Mouse (Mus musculus) neural tube, embryonic 12.5 days (tissue): ENCODE measurements around the gene Tbc1d17. TPM values are rescaled to one million over a fixed set of nuclear protein-coding genes. Genes with fewer than 3 reads are reported as not detected.

Source experiments
- ATAC-seq: fragments of 200-750 bp; cut with Nextera tagmentation; 2 replicates; pipeline ENCODE4 v1.8.0; 2017; ENCODE audit warnings: low read depth, mild to moderate bottlenecking, moderate TSS enrichment, moderate library complexity; ENCODE audit not compliant: low FRiP score
- H3K27ac ChIP-seq: fragments of 300-500 bp; sonication (generic); 2 replicates; pipeline ENCODE4 v1.5.1; 2016
- H3K27me3 ChIP-seq: fragments of 300-500 bp; sonication (generic); replicated peaks from 2 replicates; pipeline ENCODE4 v1.6.1; 2016; ENCODE audit warnings: mild to moderate bottlenecking
- H3K36me3 ChIP-seq: fragments of 300-500 bp; sonication (generic); 2 replicates; pipeline ENCODE4 v1.6.1; 2016; ENCODE audit warnings: mild to moderate bottlenecking
- H3K4me1 ChIP-seq: fragments of 300-500 bp; sonication (generic); 2 replicates; pipeline ENCODE4 v1.6.1; 2016
- H3K4me2 ChIP-seq: fragments of 300-500 bp; sonication (generic); replicated peaks from 2 replicates; pipeline ENCODE4 v1.6.1; 2016; ENCODE audit warnings: mild to moderate bottlenecking
- H3K4me3 ChIP-seq: fragments of 300-500 bp; sonication (generic); 2 replicates; pipeline ENCODE4 v1.5.1; 2016
- H3K9ac ChIP-seq: fragments of 300-500 bp; sonication (generic); 2 replicates; pipeline ENCODE4 v1.6.1; 2016; ENCODE audit warnings: mild to moderate bottlenecking
- H3K9me3 ChIP-seq: fragments of 300-500 bp; sonication (generic); 2 replicates; pipeline ENCODE4 v1.6.1; 2016; ENCODE audit warnings: mild to moderate bottlenecking
- WGBS: fragments of 180-500 bp; shearing (Covaris S2); methylation state at CpG from one replicate; pipeline ENCODE4 v1.1.7; 2016; 5-methylcytosine and 5-hydroxymethylcytosine counted together
- polyA plus RNA-seq: library from polyadenylated mRNA; unstranded; fragments of >200 nt; fragmentation: Nextera tagmentation; extraction: Ambion mirVana; gene quantifications from 2 replicates; pipeline ENCODE4 v1.2.1, GENCODE M21; 2016

Gene Tbc1d17
- polyA plus RNA-seq, 1 experiment from 2014 or later: 95.4 TPM

GRCm38 (mm10) chr7:44835373-44836015, 13.4 kb downstream of the Tbc1d17 start:
- no peak for ATAC-seq
- H3K4me2 ChIP-seq: no peak overlapping the region
- peaks cover 20% of the 10 kb centered on the region for H3K36me3 ChIP-seq
- H3K9ac ChIP-seq: no peak overlapping the region
- H3K27me3 ChIP-seq: peaks cover 25% of the 10 kb centered on the region
- no peak overlapping the region for H3K4me3 ChIP-seq
- peaks cover 14% of the 10 kb centered on the region for H3K4me1 ChIP-seq
- WGBS: 96% methylated on average over 1 of the region's 1 CpGs
- H3K27ac ChIP-seq: no peak overlapping the region
- H3K9me3 ChIP-seq: no peaks in the 10 kb centered on the region

GRCm38 (mm10) chr7:44832763-44833162, 16.1 kb downstream of the Tbc1d17 start:
- Histone ChIP-seq H3K4me3 (no peak overlapping the region), H3K9me3 (no peaks in the 10 kb centered on the region), H3K4me2 (no peak overlapping the region), H3K9ac (no peak overlapping the region), H3K4me1 (no peaks in the 10 kb centered on the region), H3K27me3 (no peaks in the 10 kb centered on the region), H3K36me3 (peaks cover 43% of the 10 kb centered on the region), H3K27ac (no peak overlapping the region)
- WGBS: 86% methylated on average over 4 of the region's 4 CpGs
- ATAC-seq: no peak

- no peak overlapping the region for H3K9ac ChIP-seq
- no peaks in the 10 kb centered on the region for H3K27me3 ChIP-seq
- WGBS: 92% methylated on average over 5 of the region's 5 CpGs
- H3K36me3 ChIP-seq: peaks cover 43% of the 10 kb centered on the region
- H3K4me2 ChIP-seq: no peak overlapping the region
- no peak overlapping the region for H3K4me3 ChIP-seq
- no peak overlapping the region for H3K27ac ChIP-seq
- no peak for ATAC-seq
- peaks cover 10% of the 10 kb centered on the region for H3K4me1 ChIP-seq
- no peaks in the 10 kb centered on the region for H3K9me3 ChIP-seq
Measured at GRCm38 (mm10) chr7:44828706-44829105, 20.2 kb downstream of the Tbc1d17 start.

- Histone ChIP-seq H3K9ac (no peak overlapping the region), H3K4me2 (no peak overlapping the region), H3K9me3 (no peaks in the 10 kb centered on the region), H3K36me3 (peaks cover 37% of the 10 kb centered on the region), H3K27ac (no peak overlapping the region), H3K27me3 (no peaks in the 10 kb centered on the region), H3K4me3 (no peak overlapping the region), H3K4me1 (peaks cover 16% of the 10 kb centered on the region)
- ATAC-seq: no peak
- 94% methylated on average over 3 of the region's 3 CpGs for WGBS
Measured at GRCm38 (mm10) chr7:44826771-44827170, 22.1 kb downstream of the Tbc1d17 start.

GRCm38 (mm10) chr7:44824872-44825271, 24.0 kb downstream of the Tbc1d17 start:
- H3K36me3 ChIP-seq: peaks cover 19% of the 10 kb centered on the region
- no peak overlapping the region for H3K27ac ChIP-seq
- 0 out of 2 replicates have a peak, but pooled peaks have one; percentile 41 for ATAC-seq
- H3K4me1 ChIP-seq: peaks cover 23% of the 10 kb centered on the region
- no peaks in the 10 kb centered on the region for H3K9me3 ChIP-seq
- H3K9ac ChIP-seq: no peak overlapping the region
- WGBS: 29% methylated on average over 3 of the region's 3 CpGs
- no peaks in the 10 kb centered on the region for H3K27me3 ChIP-seq
- no peak overlapping the region for H3K4me2 ChIP-seq
- no peak overlapping the region for H3K4me3 ChIP-seq

GRCm38 (mm10) chr7:44823409-44823808, 25.5 kb downstream of the Tbc1d17 start:
- WGBS: 43% methylated on average over 7 of the region's 7 CpGs
- H3K9ac ChIP-seq: no peak overlapping the region

GRCm38 (mm10) chr7:44821666-44822448, 27.0 kb downstream of the Tbc1d17 start:
- Histone ChIP-seq H3K27me3 (no peaks in the 10 kb centered on the region), H3K4me2 (no peak overlapping the region), H3K9me3 (no peaks in the 10 kb centered on the region), H3K4me1 (peaks cover 52% of the 10 kb centered on the region), H3K27ac (no peak overlapping the region), H3K9ac (no peak overlapping the region), H3K4me3 (no peak overlapping the region), H3K36me3 (no peaks in the 10 kb centered on the region)
- no peak for ATAC-seq
- WGBS: 89% methylated on average over 7 of the region's 7 CpGs

More at GRCm38 (mm10) chr7:44823409-44823808, 25.5 kb downstream of the Tbc1d17 start:
- ATAC-seq: no peak
- Histone ChIP-seq H3K36me3 (peaks cover 4% of the 10 kb centered on the region), H3K4me3 (no peak overlapping the region), H3K27ac (no peak overlapping the region), H3K4me2 (no peak overlapping the region), H3K9me3 (no peaks in the 10 kb centered on the region), H3K4me1 (peaks cover 36% of the 10 kb centered on the region), H3K27me3 (no peaks in the 10 kb centered on the region)

- Histone ChIP-seq H3K4me1 (peaks cover 53% of the 10 kb centered on the region), H3K27me3 (no peaks in the 10 kb centered on the region), H3K36me3 (no peaks in the 10 kb centered on the region), H3K9ac (no peak overlapping the region), H3K4me3 (no peak overlapping the region), H3K4me2 (no peak overlapping the region), H3K9me3 (no peaks in the 10 kb centered on the region), H3K27ac (no peak overlapping the region)
- no peak for ATAC-seq
- WGBS: 90% methylated on average over 3 of the region's 3 CpGs
Measured at GRCm38 (mm10) chr7:44820525-44820924, 28.4 kb downstream of the Tbc1d17 start.

GRCm38 (mm10) chr7:44819863-44820262, 29.0 kb downstream of the Tbc1d17 start:
- Histone ChIP-seq H3K27me3 (no peaks in the 10 kb centered on the region), H3K4me1 (peaks cover 59% of the 10 kb centered on the region), H3K36me3 (no peaks in the 10 kb centered on the region), H3K9ac (no peak overlapping the region), H3K27ac (no peak overlapping the region), H3K4me3 (no peak overlapping the region; the same call in 1 of the 2 replicates), H3K4me2 (0 out of 2 replicates have a peak overlapping the region, but pooled peaks have one; percentile 8), H3K9me3 (no peaks in the 10 kb centered on the region)
- 74% methylated on average over 5 of the region's 5 CpGs for WGBS
- ATAC-seq: no peak

GRCm38 (mm10) chr7:44819391-44819790, 29.5 kb downstream of the Tbc1d17 start:
- no peaks in the 10 kb centered on the region for H3K27me3 ChIP-seq
- H3K9me3 ChIP-seq: no peaks in the 10 kb centered on the region
- no peaks in the 10 kb centered on the region for H3K36me3 ChIP-seq
- ATAC-seq: no peak
- H3K4me3 ChIP-seq: no peak overlapping the region
- H3K4me1 ChIP-seq: peaks cover 60% of the 10 kb centered on the region
- peak overlapping the region; percentile 74 for H3K4me2 ChIP-seq
- no peak overlapping the region for H3K9ac ChIP-seq
- H3K27ac ChIP-seq: no peak overlapping the region
- 93% methylated on average over 2 of the region's 2 CpGs for WGBS

- WGBS: 63% methylated on average over 6 of the region's 6 CpGs
Measured at GRCm38 (mm10) chr7:44818751-44819235, 30.1 kb downstream of the Tbc1d17 start.

GRCm38 (mm10) chr7:44818164-44818563, 30.7 kb downstream of the Tbc1d17 start:
- no peak overlapping the region for H3K27ac ChIP-seq
- ATAC-seq: no peak
- H3K4me2 ChIP-seq: peak overlapping the region; percentile 74
- H3K36me3 ChIP-seq: no peaks in the 10 kb centered on the region
- H3K4me1 ChIP-seq: peaks cover 50% of the 10 kb centered on the region
- WGBS: 40% methylated on average over 2 of the region's 2 CpGs
- peak overlapping the region; percentile 5; the same call in 1 of the 2 replicates for H3K4me3 ChIP-seq
- H3K27me3 ChIP-seq: no peaks in the 10 kb centered on the region
- H3K9me3 ChIP-seq: no peaks in the 10 kb centered on the region
- H3K9ac ChIP-seq: peak overlapping the region; percentile 90; the same call in 1 of the 2 replicates

More at GRCm38 (mm10) chr7:44818751-44819235, 30.1 kb downstream of the Tbc1d17 start:
- Histone ChIP-seq H3K27ac (no peak overlapping the region), H3K36me3 (no peaks in the 10 kb centered on the region), H3K4me2 (peak overlapping the region; percentile 74), H3K4me1 (peaks cover 55% of the 10 kb centered on the region), H3K27me3 (no peaks in the 10 kb centered on the region), H3K4me3 (peak overlapping the region; percentile 5), H3K9me3 (no peaks in the 10 kb centered on the region), H3K9ac (peak overlapping the region; percentile 38)
- ATAC-seq: no peak
